Comparison of ENCODE assay signal across 8 mouse cellular contexts in genomic region chr7:27448421-27449206, GRCm38 (mm10). TPM values are rescaled to one million over a fixed set of nuclear protein-coding genes. Genes with fewer than 3 reads are reported as not detected.
DNase-seq lines count a peak whose midpoint lies in the region; ATAC-seq and TF ChIP-seq lines count a peak whose summit lies in the region.

No protein-coding gene starts in this region.

- peaks cover 42% of the 10 kb centered on the region for H3K27me3 ChIP-seq in forebrain, embryonic 12.5 days
- no peaks in the 10 kb centered on the region for H3K27me3 ChIP-seq in hindbrain, postnatal 0 days (ENCODE audit: insufficient read depth, low read length)
- 0 out of 2 replicates have a peak, but pooled peaks cover 7% of the 10 kb centered on the region for H3K27me3 ChIP-seq in lung, postnatal 0 days (replicated peaks; ENCODE audit: insufficient read depth, low read length)

- H3K4me3 ChIP-seq in forebrain, embryonic 12.5 days (replicated peaks), result peak overlapping the region; percentile 51
- peak overlapping the region; percentile 61 for H3K4me3 ChIP-seq in hindbrain, postnatal 0 days (ENCODE audit: low read length)
- H3K4me3 ChIP-seq in lung, postnatal 0 days (ENCODE audit: low read depth, low read length), result peak overlapping the region; percentile 60

- H3K4me1 ChIP-seq in forebrain, embryonic 12.5 days, result peaks cover 24% of the 10 kb centered on the region
- H3K4me1 ChIP-seq in hindbrain, postnatal 0 days (ENCODE audit: insufficient read depth, low read length), result no peaks in the 10 kb centered on the region
- peaks cover 2% of the 10 kb centered on the region; the same call in 1 of the 2 replicates for H3K4me1 ChIP-seq in lung, postnatal 0 days (ENCODE audit: insufficient read depth, low read depth, low read length)

- TF ChIP-seq CTCF in hindbrain, postnatal 0 days (IDR thresholded peaks at IDR 0.05; ENCODE audit: low read depth), result no peak
- no peak for TF ChIP-seq CTCF in lung, postnatal 0 days (IDR thresholded peaks at IDR 0.05)

- peak overlapping the region; percentile 15; the same call in 1 of the 2 replicates for H3K27ac ChIP-seq in forebrain, embryonic 12.5 days
- 0 out of 2 replicates have a peak overlapping the region, but pooled peaks have one; percentile 28 for H3K27ac ChIP-seq in hindbrain, postnatal 0 days
- peak overlapping the region; percentile 34; the same call in 1 of the 2 replicates for H3K27ac ChIP-seq in lung, postnatal 0 days (ENCODE audit: low read length)

- peak; percentile 39 for DNase-seq in left cerebral cortex, postnatal 4 days
- no peak for DNase-seq in left cerebral cortex, adult 11 months (ENCODE audit: low spot score)
- DNase-seq in c-Kit-positive CD71-negative TER-119-negative erythroid progenitor cells, embryonic 14.5 days (ENCODE audit: low read depth), result peak; percentile 49
- DNase-seq in hindbrain, postnatal 0 days (ENCODE audit: low spot score), result no peak
- peak; percentile 11 for DNase-seq in lung, postnatal 0 days (ENCODE audit: low spot score)
- DNase-seq in spleen, postnatal 36 days (ENCODE audit: low spot score in 2 of 2), result peak; percentile 57 to 72

- 52% methylated on average over 15 of the region's 15 CpGs for WGBS in forebrain, embryonic 12.5 days
- whole genome bisulfite sequencing in hindbrain, postnatal 0 days, result 56% methylated on average over 15 of the region's 15 CpGs
- 56% methylated on average over 15 of the region's 15 CpGs for WGBS in lung, postnatal 0 days

- ATAC-seq in forebrain, embryonic 12.5 days (ENCODE audit: low FRiP score), result no peak
- ATAC-seq in hindbrain, postnatal 0 days, result no peak
- ATAC-seq in lung, postnatal 0 days, result no peak
- no peak for ATAC-seq in inflammation-experienced regulatory T-cells, adult 6 months

- no peaks in the 10 kb centered on the region for H3K36me3 ChIP-seq in forebrain, embryonic 12.5 days (replicated peaks)
- H3K36me3 ChIP-seq in hindbrain, postnatal 0 days (ENCODE audit: insufficient read depth, low read length), result no peaks in the 10 kb centered on the region
- H3K36me3 ChIP-seq in lung, postnatal 0 days (ENCODE audit: insufficient read depth, low read length), result no peaks in the 10 kb centered on the region

- peak overlapping the region; percentile 97 for H3K4me2 ChIP-seq in forebrain, embryonic 12.5 days
- H3K4me2 ChIP-seq in hindbrain, postnatal 0 days (ENCODE audit: low read depth, low read length), result peak overlapping the region; percentile 67
- H3K4me2 ChIP-seq in lung, postnatal 0 days (replicated peaks; ENCODE audit: low read depth, low read length), result peak overlapping the region; percentile 95

- TF ChIP-seq EP300 in lung, postnatal 0 days (IDR thresholded peaks at IDR 0.05), result no peak

- H3K9ac ChIP-seq in forebrain, embryonic 12.5 days, result no peak overlapping the region
- H3K9ac ChIP-seq in hindbrain, postnatal 0 days (replicated peaks; ENCODE audit: low read length), result peak overlapping the region; percentile 86; the same call in 1 of the 2 replicates
- H3K9ac ChIP-seq in lung, postnatal 0 days (replicated peaks; ENCODE audit: low read depth), result peak overlapping the region; percentile 54

- intact Hi-C loops in left cerebral cortex, postnatal 4 days (cut with DNase I), result no loop called here

- H3K9me3 ChIP-seq in forebrain, embryonic 12.5 days, result no peaks in the 10 kb centered on the region
- no peaks in the 10 kb centered on the region for H3K9me3 ChIP-seq in hindbrain, postnatal 0 days (ENCODE audit: low read length)
- H3K9me3 ChIP-seq in lung, postnatal 0 days (ENCODE audit: low read length), result no peaks in the 10 kb centered on the region

RNA-seq across cellular contexts. Expression of gene Blvrb, which starts 0.8 kb away (rescaled TPM):
- total RNA-seq in left cerebral cortex, postnatal 4 days (2021), result 10 to 100 TPM in 1 of 2 experiments, 1 to 10 TPM in 1; 9.7 to 12.2 TPM
- 18.1 and 22.2 TPM in 2 replicates for polyA plus RNA-seq in forebrain, embryonic 12.5 days (2016; fragmentation: Nextera tagmentation; extraction: Ambion mirVana)
- total RNA-seq in hindbrain, postnatal 0 days (2014; rRNA removed), result 19.7 and 23.9 TPM in 2 replicates
- 23.0 and 23.4 TPM in 2 replicates for polyA plus RNA-seq in hindbrain, postnatal 0 days (2015; fragmentation: Nextera tagmentation; extraction: Ambion mirVana)
- polyA plus RNA-seq in lung, postnatal 0 days (2015; fragmentation: Nextera tagmentation; extraction: Ambion mirVana), result 61.7 and 63.4 TPM in 2 replicates
- 10 to 100 TPM in 2 of 3 experiments, 1 to 10 TPM in 1; 6.0 to 21.7 (median 17.0) TPM for polyA plus RNA-seq in inflammation-experienced regulatory T-cells, adult 6 months (2017; shearing (Covaris generic))

RNA-seq across cellular contexts. Expression of gene Sptbn4, which starts 1.1 kb away (rescaled TPM):
- total RNA-seq in left cerebral cortex, postnatal 4 days (2021), result 10 to 100 TPM; 75.3 to 82.5 TPM
- 0.47 and 1.3 TPM in 2 replicates for polyA plus RNA-seq in forebrain, embryonic 12.5 days (2016; fragmentation: Nextera tagmentation; extraction: Ambion mirVana)
- total RNA-seq in hindbrain, postnatal 0 days (2014; rRNA removed), result 24.1 and 24.8 TPM in 2 replicates
- 2.8 and 3.4 TPM in 2 replicates for polyA plus RNA-seq in hindbrain, postnatal 0 days (2015; fragmentation: Nextera tagmentation; extraction: Ambion mirVana)
- 0.20 and 0.21 TPM in 2 replicates for polyA plus RNA-seq in lung, postnatal 0 days (2015; fragmentation: Nextera tagmentation; extraction: Ambion mirVana)
- under 1 TPM; 0.12 to 0.23 (median 0.13) TPM for polyA plus RNA-seq in inflammation-experienced regulatory T-cells, adult 6 months (2017; shearing (Covaris generic))

RNA-seq across cellular contexts. Expression of gene Sertad3, which starts 25.0 kb away (rescaled TPM):
- total RNA-seq in left cerebral cortex, postnatal 4 days (2021), result 1 to 10 TPM; 3.1 to 3.2 TPM
- polyA plus RNA-seq in forebrain, embryonic 12.5 days (2016; fragmentation: Nextera tagmentation; extraction: Ambion mirVana), result 20.0 and 21.9 TPM in 2 replicates
- total RNA-seq in hindbrain, postnatal 0 days (2014; rRNA removed), result 5.0 and 6.3 TPM in 2 replicates
- 7.9 and 8.4 TPM in 2 replicates for polyA plus RNA-seq in hindbrain, postnatal 0 days (2015; fragmentation: Nextera tagmentation; extraction: Ambion mirVana)
- 33.0 TPM in 2 replicates for polyA plus RNA-seq in lung, postnatal 0 days (2015; fragmentation: Nextera tagmentation; extraction: Ambion mirVana)
- polyA plus RNA-seq in inflammation-experienced regulatory T-cells, adult 6 months (2017; shearing (Covaris generic)), result 10 to 100 TPM; 37.6 to 53.5 (median 42.6) TPM

RNA-seq across cellular contexts. Expression of gene Sertad1, which starts 38.1 kb away (rescaled TPM):
- 1 to 10 TPM; 3.3 to 3.5 TPM for total RNA-seq in left cerebral cortex, postnatal 4 days (2021)
- 12.9 and 13.1 TPM in 2 replicates for polyA plus RNA-seq in forebrain, embryonic 12.5 days (2016; fragmentation: Nextera tagmentation; extraction: Ambion mirVana)
- 7.2 and 9.4 TPM in 2 replicates for total RNA-seq in hindbrain, postnatal 0 days (2014; rRNA removed)
- 7.7 and 8.8 TPM in 2 replicates for polyA plus RNA-seq in hindbrain, postnatal 0 days (2015; fragmentation: Nextera tagmentation; extraction: Ambion mirVana)
- polyA plus RNA-seq in lung, postnatal 0 days (2015; fragmentation: Nextera tagmentation; extraction: Ambion mirVana), result 79.4 and 79.6 TPM in 2 replicates
- polyA plus RNA-seq in inflammation-experienced regulatory T-cells, adult 6 months (2017; shearing (Covaris generic)), result 10 to 100 TPM; 38.7 to 44.4 (median 40.2) TPM

RNA-seq across cellular contexts. Expression of gene Prx, which starts 50.5 kb away (rescaled TPM):
- 1 to 10 TPM; 2.6 to 2.7 TPM for total RNA-seq in left cerebral cortex, postnatal 4 days (2021)
- 2.9 and 3.5 TPM in 2 replicates for polyA plus RNA-seq in forebrain, embryonic 12.5 days (2016; fragmentation: Nextera tagmentation; extraction: Ambion mirVana)
- total RNA-seq in hindbrain, postnatal 0 days (2014; rRNA removed), result 1.8 and 2.1 TPM in 2 replicates
- 2.1 and 2.5 TPM in 2 replicates for polyA plus RNA-seq in hindbrain, postnatal 0 days (2015; fragmentation: Nextera tagmentation; extraction: Ambion mirVana)
- 73.2 and 75.2 TPM in 2 replicates for polyA plus RNA-seq in lung, postnatal 0 days (2015; fragmentation: Nextera tagmentation; extraction: Ambion mirVana)
- polyA plus RNA-seq in inflammation-experienced regulatory T-cells, adult 6 months (2017; shearing (Covaris generic)), result under 1 TPM; 0.24 to 0.52 (median 0.30) TPM

Comparison
In these comparisons a context has a peak if more than half of its experiments do, and no peak if none do; other contexts are left out.
1. DNase-seq: peak in left cerebral cortex, postnatal 4 days (single experiment), c-Kit-positive CD71-negative TER-119-negative erythroid progenitor cells, embryonic 14.5 days (single experiment), lung, postnatal 0 days (single experiment) and spleen, postnatal 36 days (2 of 2); none in left cerebral cortex, adult 11 months (single experiment) and hindbrain, postnatal 0 days (single experiment).
2. Peak in every context shown above with its lines, with median percentiles within 50 percentile points of each other: H3K27ac ChIP-seq, H3K4me2 ChIP-seq and H3K4me3 ChIP-seq.